Mouse (Mus musculus): Measurements from ENCODE around the gene Rab35. TPM values are rescaled to one million over a fixed set of nuclear protein-coding genes. Genes with fewer than 3 reads are reported as not detected.

Gene Rab35
- polyA plus RNA-seq (2014; fragmentation: Nextera tagmentation; extraction: Ambion mirVana), result 18.9 and 19.3 TPM in 2 replicates

DNA sequence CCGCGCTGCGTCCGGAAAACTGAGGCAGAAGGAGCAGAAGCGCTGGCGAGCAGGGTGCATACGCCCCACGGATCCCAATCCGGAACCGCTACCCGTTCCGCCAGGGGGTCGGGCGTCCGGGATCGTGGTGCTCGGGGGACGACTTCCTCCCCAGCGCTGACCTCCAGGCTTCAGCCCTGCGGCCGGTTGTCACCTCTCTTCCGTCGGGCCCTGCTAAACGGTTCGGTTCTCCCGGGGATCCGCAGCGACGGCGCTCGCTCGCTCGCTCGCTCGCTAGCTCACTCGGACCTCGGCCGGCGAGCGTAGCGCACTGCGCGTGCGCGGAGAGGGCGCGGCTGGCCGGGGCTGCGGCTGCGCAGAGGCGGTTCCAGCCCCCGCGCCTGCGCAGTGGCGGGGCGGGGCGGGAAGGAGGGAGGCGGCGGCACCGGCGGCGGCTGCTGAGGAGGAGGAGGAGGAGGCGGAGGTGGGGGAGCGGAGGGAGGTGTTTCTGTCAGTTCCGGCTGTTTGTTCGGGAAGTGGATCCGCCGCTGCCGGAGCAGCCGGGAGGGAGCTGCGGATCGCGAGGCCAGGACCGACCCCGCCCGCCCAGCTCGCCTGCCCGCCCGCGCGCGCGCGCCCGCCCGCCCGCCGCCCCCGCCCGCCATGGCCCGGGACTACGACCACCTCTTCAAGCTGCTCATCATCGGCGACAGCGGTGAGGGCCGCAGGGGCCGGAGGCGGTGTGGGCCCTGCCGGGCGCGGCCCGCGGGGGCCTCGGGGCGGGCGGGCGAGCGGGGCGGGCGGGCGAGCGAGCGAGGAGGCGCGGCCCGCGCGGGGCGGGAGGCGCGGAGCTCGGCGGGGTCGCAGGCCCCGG lies at the start of gene Rab35:
Gene Rab35, plus strand, starts transcription at position 404 of the 853 bp plus-strand sequence.
- 1% methylated on average over 30 of the region's 125 CpGs for WGBS

DNA sequence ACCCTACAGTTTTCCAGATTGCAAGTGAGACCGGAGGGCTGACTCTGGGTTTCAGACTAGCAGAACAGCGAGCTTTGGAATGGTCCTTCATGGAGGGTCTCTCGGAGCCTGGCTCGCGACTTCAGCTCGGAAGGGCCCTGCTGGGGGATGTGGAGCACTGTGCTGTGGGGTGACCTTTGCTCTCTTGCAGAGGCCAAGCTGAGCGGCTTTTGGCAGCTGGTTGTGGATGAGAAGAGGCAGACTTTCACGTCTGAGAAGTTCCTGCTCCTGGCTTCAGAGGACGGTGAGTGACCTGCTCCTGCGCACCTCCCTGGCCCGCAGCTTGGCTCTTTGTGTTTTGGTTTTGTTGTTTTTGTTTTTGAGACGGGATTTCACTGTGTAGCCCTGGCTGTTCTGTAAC lies 46.1 kb upstream of the Rab35 start:
- DNase-seq (ENCODE audit: low spot score) (no peak), ATAC-seq (ENCODE audit: low read depth) (no peak)
- Histone ChIP-seq H3K4me3 (ENCODE audit: low read depth, low read length) (no peak overlapping the region), H3K9ac (ENCODE audit: low read depth, low read length) (no peak overlapping the region), H3K27ac (replicated peaks; ENCODE audit: low read depth, low read length) (no peak overlapping the region), H3K9me3 (ENCODE audit: control insufficient read depth, low read length) (peaks cover 15% of the 10 kb centered on the region), H3K4me1 (ENCODE audit: control insufficient read depth, insufficient read depth, low read length) (no peaks in the 10 kb centered on the region), H3K36me3 (ENCODE audit: control insufficient read depth, insufficient read depth, low read length) (peaks cover 98% of the 10 kb centered on the region), H3K27me3 (replicated peaks; ENCODE audit: control insufficient read depth, insufficient read depth, low read length) (no peaks in the 10 kb centered on the region), H3K4me2 (ENCODE audit: low read depth, low read length) (no peak overlapping the region)
- WGBS, result 85% methylated on average over 12 of the region's 12 CpGs

More for the DNA sequence above, at the start of gene Rab35:
- Histone ChIP-seq H3K4me3 (ENCODE audit: low read depth, low read length) (peak within 1 kb of the TSS; percentile 80), H3K27ac (replicated peaks; ENCODE audit: low read depth, low read length) (peak within 1 kb of the TSS; percentile 90), H3K4me1 (ENCODE audit: control insufficient read depth, insufficient read depth, low read length) (peaks cover 20% of the 10 kb centered on the region), H3K27me3 (replicated peaks; ENCODE audit: control insufficient read depth, insufficient read depth, low read length) (no peaks in the 10 kb centered on the region), H3K9me3 (ENCODE audit: control insufficient read depth, low read length) (no peaks in the 10 kb centered on the region), H3K4me2 (ENCODE audit: low read depth, low read length) (peak within 1 kb of the TSS; percentile 76), H3K36me3 (ENCODE audit: control insufficient read depth, insufficient read depth, low read length) (no peaks in the 10 kb centered on the region), H3K9ac (ENCODE audit: low read depth, low read length) (peak within 1 kb of the TSS; percentile 90)
- DNase-seq (ENCODE audit: low spot score) (peak; percentile 94), ATAC-seq (ENCODE audit: low read depth) (peak; percentile 90)

DNA sequence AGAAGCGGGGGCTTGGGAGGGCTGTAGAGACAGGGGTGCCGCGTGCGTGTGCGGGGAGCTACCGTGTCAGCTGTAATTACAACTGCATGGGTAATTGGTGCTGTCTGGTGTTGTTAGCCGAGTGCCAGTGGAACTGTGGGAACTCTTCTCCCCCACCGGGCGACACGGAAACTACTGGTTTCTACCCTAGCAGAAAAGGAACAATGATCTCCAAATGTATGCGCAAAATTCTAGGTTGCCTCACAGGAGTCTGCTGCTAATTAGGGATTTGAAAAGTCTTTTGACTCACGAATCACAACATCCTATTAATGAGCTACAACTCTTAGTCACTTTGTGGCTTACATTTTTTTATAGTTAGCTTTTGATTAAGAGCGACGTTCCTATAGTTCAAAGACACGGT lies 45.5 kb upstream of the Rab35 start:
- Histone ChIP-seq H3K4me2 (ENCODE audit: low read depth, low read length) (no peak overlapping the region), H3K4me3 (ENCODE audit: low read depth, low read length) (no peak overlapping the region), H3K9ac (ENCODE audit: low read depth, low read length) (no peak overlapping the region), H3K4me1 (ENCODE audit: control insufficient read depth, insufficient read depth, low read length) (no peaks in the 10 kb centered on the region), H3K9me3 (ENCODE audit: control insufficient read depth, low read length) (peaks cover 15% of the 10 kb centered on the region), H3K27ac (replicated peaks; ENCODE audit: low read depth, low read length) (no peak overlapping the region), H3K27me3 (replicated peaks; ENCODE audit: control insufficient read depth, insufficient read depth, low read length) (no peaks in the 10 kb centered on the region), H3K36me3 (ENCODE audit: control insufficient read depth, insufficient read depth, low read length) (peaks cover 98% of the 10 kb centered on the region)
- ATAC-seq (ENCODE audit: low read depth) (no peak), DNase-seq (ENCODE audit: low spot score) (no peak)
- WGBS, result 77% methylated on average over 15 of the region's 15 CpGs

DNA sequence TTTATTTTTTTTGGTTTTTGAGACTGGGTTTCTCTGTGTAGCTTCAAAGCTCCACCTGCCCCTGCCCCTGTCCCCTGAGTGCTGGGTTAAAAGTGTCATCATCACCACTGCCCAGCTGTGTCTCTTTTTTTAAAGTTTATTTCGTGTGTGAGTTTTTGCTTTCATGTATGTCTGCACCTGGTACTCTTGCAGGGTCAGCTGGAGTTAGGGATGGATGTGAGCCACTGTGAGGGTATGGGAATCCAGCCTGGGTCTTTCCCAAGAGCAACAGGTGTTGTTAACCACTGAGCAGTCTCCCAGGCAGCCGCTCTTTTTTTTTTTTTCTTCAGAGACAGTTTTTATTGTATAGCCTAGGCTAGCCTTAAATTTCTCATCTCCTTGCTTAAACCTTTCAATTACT lies 44.9 kb upstream of the Rab35 start:
- peaks cover 13% of the 10 kb centered on the region for H3K9me3 ChIP-seq (ENCODE audit: control insufficient read depth, low read length)
- no peak overlapping the region for H3K4me2 ChIP-seq (ENCODE audit: low read depth, low read length)
- peaks cover 98% of the 10 kb centered on the region for H3K36me3 ChIP-seq (ENCODE audit: control insufficient read depth, insufficient read depth, low read length)
- no peak overlapping the region for H3K27ac ChIP-seq (replicated peaks; ENCODE audit: low read depth, low read length)
- 90% methylated on average over 2 of the region's 2 CpGs for WGBS
- H3K4me1 ChIP-seq (ENCODE audit: control insufficient read depth, insufficient read depth, low read length), result no peaks in the 10 kb centered on the region
- no peak for ATAC-seq (ENCODE audit: low read depth)
- no peaks in the 10 kb centered on the region for H3K27me3 ChIP-seq (replicated peaks; ENCODE audit: control insufficient read depth, insufficient read depth, low read length)
- H3K9ac ChIP-seq (ENCODE audit: low read depth, low read length), result no peak overlapping the region
- H3K4me3 ChIP-seq (ENCODE audit: low read depth, low read length), result no peak overlapping the region
- DNase-seq (ENCODE audit: low spot score), result no peak

DNA sequence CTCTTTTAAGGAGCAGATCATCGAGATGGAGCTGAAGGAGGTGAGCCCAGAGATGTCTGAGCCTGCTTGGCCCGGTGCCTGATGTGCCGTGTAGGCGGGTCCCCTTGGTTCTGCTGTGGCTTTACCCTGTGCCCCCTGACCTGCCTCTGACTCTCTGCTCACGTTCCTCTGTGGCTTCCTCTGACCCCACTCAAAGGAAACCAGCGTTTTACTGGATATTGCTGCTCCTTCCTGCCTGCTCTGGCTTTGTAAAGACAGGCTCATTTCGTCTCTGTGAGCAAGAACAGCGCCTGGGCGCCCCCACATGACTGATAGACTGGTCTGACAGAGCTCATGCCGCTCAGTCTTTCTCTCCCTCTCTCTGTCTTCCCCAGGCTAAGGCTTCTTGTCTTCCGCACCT lies 40.7 kb upstream of the Rab35 start:
- Histone ChIP-seq H3K4me2 (ENCODE audit: low read depth, low read length) (no peak overlapping the region), H3K27me3 (replicated peaks; ENCODE audit: control insufficient read depth, insufficient read depth, low read length) (no peaks in the 10 kb centered on the region), H3K27ac (replicated peaks; ENCODE audit: low read depth, low read length) (no peak overlapping the region), H3K9ac (ENCODE audit: low read depth, low read length) (no peak overlapping the region), H3K9me3 (ENCODE audit: control insufficient read depth, low read length) (no peaks in the 10 kb centered on the region), H3K36me3 (ENCODE audit: control insufficient read depth, insufficient read depth, low read length) (peaks cover 98% of the 10 kb centered on the region), H3K4me1 (ENCODE audit: control insufficient read depth, insufficient read depth, low read length) (no peaks in the 10 kb centered on the region), H3K4me3 (ENCODE audit: low read depth, low read length) (no peak overlapping the region)
- no peak for ATAC-seq (ENCODE audit: low read depth)
- DNase-seq (ENCODE audit: low spot score), result no peak
- WGBS, result 84% methylated on average over 9 of the region's 11 CpGs

DNA sequence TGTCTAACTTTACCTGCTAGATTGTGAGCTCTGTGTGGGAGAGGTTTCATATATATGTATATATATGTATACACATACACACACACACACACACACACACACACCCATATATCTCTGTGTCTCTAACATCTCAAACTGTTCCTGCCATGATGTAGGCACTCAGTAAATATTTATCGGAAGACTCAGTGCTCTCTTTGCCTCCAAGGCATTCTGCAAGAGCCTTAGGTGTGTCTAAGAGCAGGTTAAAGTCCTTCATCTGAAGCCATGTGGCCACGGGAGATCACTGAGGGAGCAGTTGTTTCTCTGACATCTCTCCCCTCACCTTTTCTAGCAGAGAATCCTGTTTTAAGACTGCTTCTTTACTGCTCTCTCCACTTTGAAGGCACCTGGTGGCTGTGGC lies 40.2 kb upstream of the Rab35 start:
- DNase-seq (ENCODE audit: low spot score) (no peak), ATAC-seq (ENCODE audit: low read depth) (no peak)
- H3K9me3 ChIP-seq (ENCODE audit: control insufficient read depth, low read length), result no peaks in the 10 kb centered on the region
- H3K4me1 ChIP-seq (ENCODE audit: control insufficient read depth, insufficient read depth, low read length), result no peaks in the 10 kb centered on the region
- 88% methylated on average over 2 of the region's 2 CpGs for WGBS
- H3K36me3 ChIP-seq (ENCODE audit: control insufficient read depth, insufficient read depth, low read length), result peaks cover 98% of the 10 kb centered on the region
- H3K4me3 ChIP-seq (ENCODE audit: low read depth, low read length), result no peak overlapping the region
- no peak overlapping the region for H3K4me2 ChIP-seq (ENCODE audit: low read depth, low read length)
- no peaks in the 10 kb centered on the region for H3K27me3 ChIP-seq (replicated peaks; ENCODE audit: control insufficient read depth, insufficient read depth, low read length)
- no peak overlapping the region for H3K9ac ChIP-seq (ENCODE audit: low read depth, low read length)
- no peak overlapping the region for H3K27ac ChIP-seq (replicated peaks; ENCODE audit: low read depth, low read length)

DNA sequence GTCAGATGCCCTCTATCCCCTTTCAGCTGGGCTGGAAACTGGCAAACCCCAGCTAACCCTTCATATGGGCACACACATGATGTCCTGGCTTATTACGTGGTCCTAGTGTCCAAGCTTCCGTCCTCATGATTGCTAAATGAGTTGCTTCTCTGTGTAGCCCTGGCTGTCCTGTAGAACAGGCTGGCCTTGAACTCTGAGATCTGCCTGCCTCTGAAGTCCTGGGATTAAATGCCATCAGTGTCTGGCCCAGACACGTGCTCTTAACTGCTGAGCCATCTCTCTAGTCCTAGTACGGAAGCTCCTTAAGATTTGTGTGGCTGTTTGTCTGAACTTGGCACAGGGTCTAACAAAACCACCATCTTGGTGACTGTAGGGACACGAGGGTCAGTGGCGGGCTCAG lies 28.1 kb upstream of the Rab35 start:
- WGBS, result 94% methylated on average over 6 of the region's 6 CpGs
- no peaks in the 10 kb centered on the region for H3K27me3 ChIP-seq (replicated peaks; ENCODE audit: control insufficient read depth, insufficient read depth, low read length)
- no peaks in the 10 kb centered on the region for H3K4me1 ChIP-seq (ENCODE audit: control insufficient read depth, insufficient read depth, low read length)
- H3K4me2 ChIP-seq (ENCODE audit: low read depth, low read length), result no peak overlapping the region
- no peaks in the 10 kb centered on the region for H3K9me3 ChIP-seq (ENCODE audit: control insufficient read depth, low read length)
- H3K36me3 ChIP-seq (ENCODE audit: control insufficient read depth, insufficient read depth, low read length), result peaks cover 91% of the 10 kb centered on the region
- no peak overlapping the region for H3K9ac ChIP-seq (ENCODE audit: low read depth, low read length)
- H3K4me3 ChIP-seq (ENCODE audit: low read depth, low read length), result no peak overlapping the region
- no peak for ATAC-seq (ENCODE audit: low read depth)
- no peak overlapping the region for H3K27ac ChIP-seq (replicated peaks; ENCODE audit: low read depth, low read length)
- DNase-seq (ENCODE audit: low spot score), result no peak

DNA sequence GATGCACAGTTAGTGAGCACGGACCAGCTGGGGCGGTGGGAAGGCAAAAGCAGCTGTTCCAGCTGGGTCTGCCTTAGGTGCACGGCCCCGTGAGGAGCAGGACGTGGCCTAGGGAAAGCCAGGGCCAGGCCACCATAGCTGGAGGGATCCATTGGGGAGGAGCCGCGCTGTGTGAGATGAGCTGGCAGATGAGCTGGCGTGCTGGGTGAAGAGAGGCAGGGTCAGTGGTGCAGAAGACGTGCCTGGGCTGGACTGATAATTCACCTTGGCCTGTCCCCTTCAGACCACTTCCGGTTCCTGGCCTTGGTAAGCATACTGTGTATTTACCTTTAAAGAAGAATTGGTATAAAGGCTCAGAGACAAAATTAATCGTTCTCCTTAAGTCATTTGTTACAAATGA lies 20.1 kb upstream of the Rab35 start:
- Histone ChIP-seq H3K4me3 (ENCODE audit: low read depth, low read length) (no peak overlapping the region), H3K27me3 (replicated peaks; ENCODE audit: control insufficient read depth, insufficient read depth, low read length) (no peaks in the 10 kb centered on the region), H3K9me3 (ENCODE audit: control insufficient read depth, low read length) (no peaks in the 10 kb centered on the region), H3K4me2 (ENCODE audit: low read depth, low read length) (no peak overlapping the region), H3K9ac (ENCODE audit: low read depth, low read length) (no peak overlapping the region), H3K4me1 (ENCODE audit: control insufficient read depth, insufficient read depth, low read length) (no peaks in the 10 kb centered on the region), H3K27ac (replicated peaks; ENCODE audit: low read depth, low read length) (no peak overlapping the region), H3K36me3 (ENCODE audit: control insufficient read depth, insufficient read depth, low read length) (peaks cover 96% of the 10 kb centered on the region)
- DNase-seq (ENCODE audit: low spot score), result no peak
- no peak for ATAC-seq (ENCODE audit: low read depth)
- 92% methylated on average over 11 of the region's 11 CpGs for WGBS

DNA sequence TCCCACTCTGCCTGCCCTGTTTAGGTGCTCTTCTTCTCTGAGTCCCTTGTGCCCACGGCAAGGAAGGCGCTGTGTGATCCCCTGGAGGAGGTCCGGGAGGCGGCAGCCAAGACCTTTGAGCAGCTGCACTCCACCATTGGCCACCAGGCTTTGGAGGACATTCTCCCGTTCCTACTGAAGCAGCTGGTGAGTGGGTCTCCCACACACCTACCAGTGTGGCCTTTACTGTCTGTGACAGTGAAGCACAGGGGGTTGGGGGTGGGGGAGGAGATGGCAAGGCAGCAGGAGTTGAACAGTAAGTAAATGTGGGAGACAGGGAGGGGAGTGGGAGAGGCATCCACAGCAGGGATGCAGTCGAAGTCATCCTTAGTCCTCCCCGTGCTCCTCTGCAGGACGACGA lies 18.4 kb upstream of the Rab35 start:
- H3K9me3 ChIP-seq (ENCODE audit: control insufficient read depth, low read length), result no peaks in the 10 kb centered on the region
- ATAC-seq (ENCODE audit: low read depth) (no peak), DNase-seq (ENCODE audit: low spot score) (no peak)
- H3K27me3 ChIP-seq (replicated peaks; ENCODE audit: control insufficient read depth, insufficient read depth, low read length), result no peaks in the 10 kb centered on the region
- peaks cover 98% of the 10 kb centered on the region for H3K36me3 ChIP-seq (ENCODE audit: control insufficient read depth, insufficient read depth, low read length)
- H3K4me2 ChIP-seq (ENCODE audit: low read depth, low read length), result no peak overlapping the region
- 96% methylated on average over 9 of the region's 9 CpGs for WGBS
- H3K4me1 ChIP-seq (ENCODE audit: control insufficient read depth, insufficient read depth, low read length), result no peaks in the 10 kb centered on the region
- no peak overlapping the region for H3K27ac ChIP-seq (replicated peaks; ENCODE audit: low read depth, low read length)
- H3K9ac ChIP-seq (ENCODE audit: low read depth, low read length), result no peak overlapping the region
- no peak overlapping the region for H3K4me3 ChIP-seq (ENCODE audit: low read depth, low read length)
